Mouse (Mus musculus): ENCODE measurements around the gene Cox6a1.

DNA sequence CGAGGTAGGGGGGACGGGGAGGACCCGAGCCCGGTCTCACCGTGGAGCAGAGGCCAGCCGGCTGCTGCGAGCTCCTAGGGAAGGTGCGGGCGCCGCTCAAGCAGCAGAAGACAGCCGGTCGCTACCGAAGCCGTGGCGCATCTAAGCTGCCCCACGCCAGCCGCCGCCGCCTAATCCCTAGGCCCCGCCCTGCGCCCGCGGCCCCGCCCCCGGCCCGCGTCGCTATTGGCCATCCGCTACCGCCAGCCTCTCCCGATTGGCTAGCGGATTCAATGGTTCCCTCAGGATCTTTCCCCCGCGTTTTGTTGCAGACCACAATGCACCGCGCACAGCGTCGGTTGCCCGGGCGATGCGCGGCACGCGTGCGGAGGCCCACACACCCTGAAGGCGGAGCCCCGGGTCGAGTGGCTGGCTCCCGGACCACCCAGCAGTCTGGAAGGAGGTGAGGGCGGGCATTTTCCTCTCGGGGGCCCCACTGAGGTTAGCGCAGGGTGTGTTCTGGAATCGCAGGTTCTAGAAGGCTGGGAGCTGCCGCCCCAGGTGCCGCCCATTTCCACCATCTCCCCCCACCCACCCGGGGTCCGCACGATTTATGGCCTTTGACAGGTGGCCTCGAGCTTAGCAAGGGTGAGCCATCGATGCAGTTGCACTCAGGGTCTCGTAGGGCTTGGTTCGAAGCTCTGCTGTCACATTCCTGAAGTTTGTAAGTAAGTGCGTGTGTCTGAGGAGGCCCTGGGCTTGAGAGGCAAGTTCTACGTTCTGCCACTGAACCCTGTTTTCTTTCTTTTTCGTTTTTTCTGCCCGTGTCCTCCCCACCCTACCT is 47.8 kb downstream of the Cox6a1 start, which contains the start of gene Dynll1:
- TF ChIP-seq CTCF (IDR thresholded peaks at IDR 0.05; ENCODE audit: insufficient read depth, low read depth, low read length): no peak
- TF ChIP-seq POLR2A (IDR thresholded peaks at IDR 0.05; ENCODE audit: insufficient read depth, low read depth, low read length): peak; percentile 97
